Mouse (Mus musculus): ENCODE results near the gene Daam2.

The Daam2 gene

GRCm38 (mm10) chr17:49429471-49430129 is 134.5 kb downstream of the Daam2 start:
- no peak for DNase-seq

GRCm38 (mm10) chr17:49428751-49429415 is 135.3 kb downstream of the Daam2 start:
- peak; percentile 73 for DNase-seq

- peak; percentile 94 for DNase-seq
Measured at GRCm38 (mm10) chr17:49428239-49428688, 135.9 kb downstream of the Daam2 start, which contains the start of gene Mocs1. Mocs1 (plus strand) TSS chr17:49428362.

- DNase-seq = peak; percentile 64
Measured at GRCm38 (mm10) chr17:49427631-49428238, 136.4 kb downstream of the Daam2 start.

- DNase-seq = no peak
Measured at GRCm38 (mm10) chr17:49423872-49424271, 140.3 kb downstream of the Daam2 start.

GRCm38 (mm10) chr17:49423067-49423325 is 141.1 kb downstream of the Daam2 start:
- DNase-seq = no peak

- no peak for DNase-seq
Measured at GRCm38 (mm10) chr17:49422286-49423066, 141.7 kb downstream of the Daam2 start.

GRCm38 (mm10) chr17:49419813-49420212 is 144.3 kb downstream of the Daam2 start:
- DNase-seq = no peak

- no peak for DNase-seq
Measured at GRCm38 (mm10) chr17:49416228-49416627, 147.9 kb downstream of the Daam2 start.

GRCm38 (mm10) chr17:49413554-49413953 is 150.6 kb downstream of the Daam2 start:
- DNase-seq = no peak

- no peak for DNase-seq
Measured at GRCm38 (mm10) chr17:49412974-49413373, 151.2 kb downstream of the Daam2 start.

Measured in cerebellum, adult 9-10 months (tissue).